Mouse (Mus musculus): ENCODE data around the gene Clic5. TPM values are rescaled to one million over a fixed set of nuclear protein-coding genes. Genes with fewer than 3 reads are reported as not detected.

The Clic5 gene
- polyA plus RNA-seq, 1 experiment, result 0.01 TPM

DNA sequence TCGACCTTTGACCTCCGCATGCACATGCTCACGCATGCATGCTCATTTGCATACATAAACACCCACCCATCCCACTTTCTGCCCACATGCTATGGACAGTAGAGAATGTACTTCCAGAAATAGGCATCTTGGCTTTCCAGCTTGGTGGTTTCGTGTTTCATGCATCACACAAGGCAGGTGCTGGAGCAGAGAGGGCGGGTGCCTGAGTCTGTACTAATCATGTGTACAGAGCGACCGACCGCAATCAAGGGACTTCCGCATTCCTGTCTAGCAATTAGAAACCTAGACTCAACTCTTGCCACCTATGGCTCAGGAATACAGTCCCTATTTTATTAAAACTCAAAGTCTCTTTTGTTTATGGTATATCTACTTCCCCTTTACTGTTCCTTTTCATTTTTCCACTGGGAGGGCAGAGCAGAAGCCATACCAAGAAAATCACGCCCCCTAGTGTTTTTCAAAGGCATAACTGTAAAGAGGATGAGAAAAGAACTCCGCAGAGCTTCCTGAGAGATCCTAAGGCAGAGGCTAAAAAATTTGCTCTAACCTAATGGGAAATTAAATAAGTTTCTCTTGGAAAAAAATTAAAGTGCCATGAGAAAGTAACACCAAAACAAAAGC is 22.5 kb upstream of the Clic5 start:
- no peaks in the 10 kb centered on the region for H3K79me3 ChIP-seq (ENCODE audit: low read depth)
- no peaks in the 10 kb centered on the region for H3K36me3 ChIP-seq (ENCODE audit: control insufficient read depth, insufficient read depth)

GRCm38 (mm10) chr17:44169676-44170075 is 18.7 kb upstream of the Clic5 start:
- TF ChIP-seq FOSL1 (IDR thresholded peaks at IDR 0.05; ENCODE audit: insufficient read depth, low read length, poor library complexity, severe bottlenecking), result no peak
- no peak overlapping the region for H3ac ChIP-seq (ENCODE audit: control insufficient read depth, insufficient read length, low read depth)
- H3K4me3 ChIP-seq (ENCODE audit: insufficient read depth, poor library complexity, severe bottlenecking), result no peak overlapping the region

More for the DNA sequence above, 22.5 kb upstream of the Clic5 start:
- Histone ChIP-seq H3K79me2 (ENCODE audit: control insufficient read depth, insufficient read depth) (no peaks in the 10 kb centered on the region), H3ac (ENCODE audit: control insufficient read depth, insufficient read length, low read depth) (no peak overlapping the region), H3K27me3 (ENCODE audit: control insufficient read depth, insufficient read depth, insufficient read length) (no peaks in the 10 kb centered on the region), H3K4me3 (ENCODE audit: insufficient read depth, poor library complexity, severe bottlenecking) (no peak overlapping the region)
- TF ChIP-seq MYOG (IDR thresholded peaks at IDR 0.05; ENCODE audit: control insufficient read depth, extremely low read depth, insufficient read length), result no peak
- no peak for TF ChIP-seq MYOD1 (IDR thresholded peaks at IDR 0.05; ENCODE audit: control insufficient read depth, insufficient read length, low read depth)
- no peak for TF ChIP-seq CTCF (IDR thresholded peaks at IDR 0.05; ENCODE audit: control insufficient read depth, insufficient read depth, insufficient read length)
- no peak for TF ChIP-seq USF1 (IDR thresholded peaks at IDR 0.05; ENCODE audit: low read depth)
- TF ChIP-seq MAX (IDR thresholded peaks at IDR 0.05), result no peak
- no peak for TF ChIP-seq FOSL1 (IDR thresholded peaks at IDR 0.05; ENCODE audit: insufficient read depth, low read length, poor library complexity, severe bottlenecking)
- TF ChIP-seq CEBPB (IDR thresholded peaks at IDR 0.05; ENCODE audit: low read depth), result no peak

DNA sequence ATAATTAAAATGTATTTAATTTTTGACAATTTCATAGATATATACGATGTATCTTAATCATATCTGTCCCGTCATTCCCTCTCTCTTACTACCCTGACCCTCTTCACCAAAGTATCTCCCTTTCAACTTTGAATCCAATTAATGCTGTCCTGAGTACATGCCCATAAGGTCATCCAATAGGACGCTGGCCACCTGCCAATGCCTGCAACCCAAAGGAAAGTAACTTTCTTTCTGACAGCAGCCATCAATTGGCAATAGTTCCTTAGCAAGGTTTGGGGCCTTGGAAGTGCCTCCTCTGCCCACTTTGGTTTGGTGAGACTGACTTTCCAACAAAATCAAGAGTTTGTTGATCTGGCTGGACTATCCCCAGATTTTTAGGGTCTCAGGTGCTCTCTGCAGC is 18.1 kb upstream of the Clic5 start:
- Histone ChIP-seq H3ac (ENCODE audit: control insufficient read depth, insufficient read length, low read depth) (no peak overlapping the region), H3K36me3 (ENCODE audit: control insufficient read depth, insufficient read depth) (no peaks in the 10 kb centered on the region), H3K4me3 (ENCODE audit: insufficient read depth, poor library complexity, severe bottlenecking) (no peak overlapping the region), H3K27me3 (ENCODE audit: control insufficient read depth, insufficient read depth, insufficient read length) (no peaks in the 10 kb centered on the region), H3K79me2 (ENCODE audit: control insufficient read depth, insufficient read depth) (no peaks in the 10 kb centered on the region), H3K79me3 (ENCODE audit: low read depth) (no peaks in the 10 kb centered on the region)
- TF ChIP-seq MYOD1 (IDR thresholded peaks at IDR 0.05; ENCODE audit: control insufficient read depth, insufficient read length, low read depth) (no peak), CEBPB (IDR thresholded peaks at IDR 0.05; ENCODE audit: low read depth) (no peak), MAX (IDR thresholded peaks at IDR 0.05) (no peak), FOSL1 (IDR thresholded peaks at IDR 0.05; ENCODE audit: insufficient read depth, low read length, poor library complexity, severe bottlenecking) (no peak), CTCF (IDR thresholded peaks at IDR 0.05; ENCODE audit: control insufficient read depth, insufficient read depth, insufficient read length) (no peak), USF1 (IDR thresholded peaks at IDR 0.05; ENCODE audit: low read depth) (no peak), MYOG (IDR thresholded peaks at IDR 0.05; ENCODE audit: control insufficient read depth, extremely low read depth, insufficient read length) (no peak)

More at GRCm38 (mm10) chr17:44169676-44170075, 18.7 kb upstream of the Clic5 start:
- H3K79me3 ChIP-seq (ENCODE audit: low read depth), result no peaks in the 10 kb centered on the region
- no peaks in the 10 kb centered on the region for H3K79me2 ChIP-seq (ENCODE audit: control insufficient read depth, insufficient read depth)
- no peaks in the 10 kb centered on the region for H3K36me3 ChIP-seq (ENCODE audit: control insufficient read depth, insufficient read depth)
- H3K27me3 ChIP-seq (ENCODE audit: control insufficient read depth, insufficient read depth, insufficient read length), result no peaks in the 10 kb centered on the region

DNA sequence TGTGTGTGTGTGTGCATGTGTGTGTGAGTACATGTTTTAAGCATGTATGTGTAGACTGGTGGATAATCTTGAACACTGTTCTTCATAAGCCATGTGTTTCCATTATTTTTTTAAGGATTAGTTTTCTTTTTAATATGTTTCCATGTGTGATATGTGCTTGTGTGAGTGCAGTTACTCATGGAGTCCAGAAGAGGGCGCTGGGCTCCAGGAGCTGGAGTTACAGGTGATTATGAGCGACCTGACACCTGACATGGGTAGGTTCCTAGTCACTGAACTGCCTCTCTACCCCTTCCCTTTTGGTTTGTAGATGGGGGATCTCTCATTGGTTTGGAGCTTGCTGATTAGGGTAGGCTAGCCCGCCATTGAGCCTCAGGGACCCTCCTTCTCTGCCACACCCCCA is 16.5 kb upstream of the Clic5 start:
- H3K79me2 ChIP-seq (ENCODE audit: control insufficient read depth, insufficient read depth), result no peaks in the 10 kb centered on the region
- no peaks in the 10 kb centered on the region for H3K36me3 ChIP-seq (ENCODE audit: control insufficient read depth, insufficient read depth)
- H3K27me3 ChIP-seq (ENCODE audit: control insufficient read depth, insufficient read depth, insufficient read length), result peaks cover 2% of the 10 kb centered on the region
- no peaks in the 10 kb centered on the region for H3K79me3 ChIP-seq (ENCODE audit: low read depth)
- no peak overlapping the region for H3K4me3 ChIP-seq (ENCODE audit: insufficient read depth, poor library complexity, severe bottlenecking)
- TF ChIP-seq USF1 (IDR thresholded peaks at IDR 0.05; ENCODE audit: low read depth) (no peak), MAX (IDR thresholded peaks at IDR 0.05) (no peak), CEBPB (IDR thresholded peaks at IDR 0.05; ENCODE audit: low read depth) (no peak), FOSL1 (IDR thresholded peaks at IDR 0.05; ENCODE audit: insufficient read depth, low read length, poor library complexity, severe bottlenecking) (no peak), MYOD1 (IDR thresholded peaks at IDR 0.05; ENCODE audit: control insufficient read depth, insufficient read length, low read depth) (no peak), MYOG (IDR thresholded peaks at IDR 0.05; ENCODE audit: control insufficient read depth, extremely low read depth, insufficient read length) (no peak), CTCF (IDR thresholded peaks at IDR 0.05; ENCODE audit: control insufficient read depth, insufficient read depth, insufficient read length) (no peak)
- H3ac ChIP-seq (ENCODE audit: control insufficient read depth, insufficient read length, low read depth), result no peak overlapping the region

- no peak overlapping the region for H3K4me3 ChIP-seq (ENCODE audit: insufficient read depth, poor library complexity, severe bottlenecking)
- peaks cover 6% of the 10 kb centered on the region for H3K27me3 ChIP-seq (ENCODE audit: control insufficient read depth, insufficient read depth, insufficient read length)
These were observed 15.0 kb upstream of the Clic5 start for GRCm38 (mm10) chr17:44173341-44173740.

GRCm38 (mm10) chr17:44177291-44177690 is 11.1 kb upstream of the Clic5 start:
- H3K79me2 ChIP-seq (ENCODE audit: control insufficient read depth, insufficient read depth), result no peaks in the 10 kb centered on the region
- H3ac ChIP-seq (ENCODE audit: control insufficient read depth, insufficient read length, low read depth), result no peak overlapping the region
- H3K79me3 ChIP-seq (ENCODE audit: low read depth), result no peaks in the 10 kb centered on the region
- H3K4me3 ChIP-seq (ENCODE audit: insufficient read depth, poor library complexity, severe bottlenecking), result no peak overlapping the region
- TF ChIP-seq MYOG (IDR thresholded peaks at IDR 0.05; ENCODE audit: control insufficient read depth, extremely low read depth, insufficient read length), result no peak
- no peak for TF ChIP-seq CEBPB (IDR thresholded peaks at IDR 0.05; ENCODE audit: low read depth)
- no peak for TF ChIP-seq FOSL1 (IDR thresholded peaks at IDR 0.05; ENCODE audit: insufficient read depth, low read length, poor library complexity, severe bottlenecking)
- no peak for TF ChIP-seq MYOD1 (IDR thresholded peaks at IDR 0.05; ENCODE audit: control insufficient read depth, insufficient read length, low read depth)
- no peaks in the 10 kb centered on the region for H3K36me3 ChIP-seq (ENCODE audit: control insufficient read depth, insufficient read depth)
- H3K27me3 ChIP-seq (ENCODE audit: control insufficient read depth, insufficient read depth, insufficient read length), result peaks cover 6% of the 10 kb centered on the region

More at GRCm38 (mm10) chr17:44173341-44173740, 15.0 kb upstream of the Clic5 start:
- Histone ChIP-seq H3K79me3 (ENCODE audit: low read depth) (no peaks in the 10 kb centered on the region), H3K79me2 (ENCODE audit: control insufficient read depth, insufficient read depth) (no peaks in the 10 kb centered on the region), H3K36me3 (ENCODE audit: control insufficient read depth, insufficient read depth) (no peaks in the 10 kb centered on the region), H3ac (ENCODE audit: control insufficient read depth, insufficient read length, low read depth) (no peak overlapping the region)
- no peak for TF ChIP-seq CTCF (IDR thresholded peaks at IDR 0.05; ENCODE audit: control insufficient read depth, insufficient read depth, insufficient read length)
- no peak for TF ChIP-seq FOSL1 (IDR thresholded peaks at IDR 0.05; ENCODE audit: insufficient read depth, low read length, poor library complexity, severe bottlenecking)
- TF ChIP-seq MYOD1 (IDR thresholded peaks at IDR 0.05; ENCODE audit: control insufficient read depth, insufficient read length, low read depth), result no peak
- no peak for TF ChIP-seq MAX (IDR thresholded peaks at IDR 0.05)
- no peak for TF ChIP-seq CEBPB (IDR thresholded peaks at IDR 0.05; ENCODE audit: low read depth)
- no peak for TF ChIP-seq USF1 (IDR thresholded peaks at IDR 0.05; ENCODE audit: low read depth)
- TF ChIP-seq MYOG (IDR thresholded peaks at IDR 0.05; ENCODE audit: control insufficient read depth, extremely low read depth, insufficient read length), result no peak

Measured in C2C12 (cell line).